ENCODE assay signal across 37 mouse cellular contexts in genomic region chr6:41565261-41565660, GRCm38 (mm10). TPM values are rescaled to one million over a fixed set of nuclear protein-coding genes. Genes with fewer than 3 reads are reported as not detected.
"Had no signal": no experiment of that assay in that cellular context is flagged by ENCODE, and none has a peak within 500 bp of the region (broad histone marks: within the 10 kb centered on the region; RNA-seq: fewer than 3 reads in every experiment).

No protein-coding gene starts in this region.

- H3K27ac ChIP-seq: gastrocnemius, adult 2 months; heart, embryonic 10.5 days; hindbrain, embryonic 10.5 days; hindbrain, embryonic 12.5 days; hindbrain, embryonic 14.5 days; intestine, embryonic 15.5 days; layer of hippocampus, adult 2 months; left cerebral cortex, adult 2 months; limb, embryonic 13.5 days; limb, embryonic 15.5 days; liver, embryonic 12.5 days; liver, embryonic 14.5 days had no signal

- H3K4me3 ChIP-seq: gastrocnemius, adult 2 months; heart, embryonic 10.5 days; heart, embryonic 12.5 days; hindbrain, embryonic 10.5 days; hindbrain, embryonic 12.5 days; intestine, embryonic 15.5 days; layer of hippocampus, adult 2 months; left cerebral cortex, adult 2 months; limb, embryonic 13.5 days; limb, embryonic 15.5 days; liver, embryonic 12.5 days had no signal

- H3K9me3 ChIP-seq: heart, embryonic 10.5 days; heart, embryonic 12.5 days; hindbrain, embryonic 10.5 days; hindbrain, embryonic 12.5 days; intestine, embryonic 15.5 days; limb, embryonic 13.5 days; limb, embryonic 15.5 days; liver, embryonic 12.5 days had no signal

- H3K27me3 ChIP-seq: heart, embryonic 12.5 days; hindbrain, embryonic 12.5 days; intestine, embryonic 15.5 days; limb, embryonic 13.5 days; limb, embryonic 15.5 days; liver, embryonic 12.5 days had no signal

- H3K9ac ChIP-seq: heart, embryonic 12.5 days; hindbrain, embryonic 12.5 days; hindbrain, embryonic 14.5 days; intestine, embryonic 15.5 days; limb, embryonic 13.5 days; limb, embryonic 15.5 days; liver, embryonic 12.5 days; liver, embryonic 14.5 days had no signal

- H3K4me1 ChIP-seq: heart, embryonic 10.5 days; heart, embryonic 12.5 days; hindbrain, embryonic 10.5 days; hindbrain, embryonic 12.5 days; intestine, embryonic 15.5 days; limb, embryonic 13.5 days; limb, embryonic 15.5 days had no signal

- DNase-seq: gastrocnemius, adult 2 months; gastrocnemius, postnatal 10 days; gastrocnemius, postnatal 25 days; heart, adult 18-20 months; heart, postnatal 10 days; heart, postnatal 4 days; kidney, adult 18-20 months; kidney, adult 8-10 months; kidney, postnatal 10 days; kidney, postnatal 25 days; kidney, postnatal 4 days; layer of hippocampus, postnatal 36 days; left cerebral cortex, postnatal 4 days had no signal

- H3K36me3 ChIP-seq: heart, embryonic 10.5 days; heart, embryonic 12.5 days; hindbrain, embryonic 10.5 days; hindbrain, embryonic 12.5 days; intestine, embryonic 15.5 days; limb, embryonic 13.5 days; limb, embryonic 15.5 days; liver, embryonic 12.5 days had no signal

RNA-seq across cellular contexts. Expression of gene Prss2, which starts 43.7 kb away (rescaled TPM):
- total RNA-seq: gastrocnemius, adult 2 months; gastrocnemius, postnatal 10 days; gastrocnemius, postnatal 25 days; gastrocnemius, postnatal 4 days; granulocyte monocyte progenitor cell, adult 5-6 weeks; heart, adult 18-20 months; heart, adult 8-10 months; heart, postnatal 10 days; heart, postnatal 25 days; heart, postnatal 4 days; layer of hippocampus, adult 2 months; layer of hippocampus, postnatal 14 days; layer of hippocampus, postnatal 36 days; left cerebral cortex, adult 2 months; left cerebral cortex, postnatal 10 days; left cerebral cortex, postnatal 25 days; left cerebral cortex, postnatal 4 days had no signal
- polyA plus RNA-seq: heart, embryonic 10.5 days; heart, embryonic 12.5 days; heart, embryonic 14.5 days; hindbrain, embryonic 10.5 days; hindbrain, embryonic 12.5 days; hindbrain, embryonic 14.5 days; hindbrain, embryonic 16.5 days; kidney, embryonic 14.5 days; kidney, embryonic 16.5 days; limb, embryonic 11.5 days; limb, embryonic 13.5 days; limb, embryonic 15.5 days; liver, embryonic 12.5 days had no signal
